Mouse (Mus musculus) C2C12 (cell line): ENCODE results near the gene Ksr2. TPM values are rescaled to one million over a fixed set of nuclear protein-coding genes. Genes with fewer than 3 reads are reported as not detected.

ENCODE experiments used
- H3K27me3 ChIP-seq: one replicate; pipeline ENCODE4 v1.6.1; 2011; ENCODE audit not compliant: control insufficient read depth, insufficient read depth, insufficient read length
- H3K36me3 ChIP-seq: one replicate; pipeline ENCODE4 v1.6.1; 2011; ENCODE audit not compliant: control insufficient read depth, insufficient read depth
- H3K4me3 ChIP-seq: one replicate; pipeline ENCODE4 v1.5.1; 2011; ENCODE audit warnings: mild to moderate bottlenecking, control low read depth; ENCODE audit not compliant: poor library complexity, insufficient read depth, severe bottlenecking
- H3K79me2 ChIP-seq: one replicate; pipeline ENCODE4 v1.6.1; 2011; ENCODE audit not compliant: control insufficient read depth, insufficient read depth
- H3K79me3 ChIP-seq: one replicate; pipeline ENCODE4 v1.6.1; 2011; ENCODE audit warnings: low read depth, control low read depth
- H3ac ChIP-seq: one replicate; pipeline ENCODE3; 2011; ENCODE audit warnings: low read depth; ENCODE audit not compliant: control insufficient read depth, insufficient read length
- CEBPB ChIP-seq: IDR thresholded peaks from one replicate; pipeline ENCODE4 v1.6.1; 2011; ENCODE audit warnings: low read depth, mild to moderate bottlenecking, control low read depth, moderate library complexity
- CTCF ChIP-seq: IDR thresholded peaks from one replicate; pipeline ENCODE4 v1.5.1; 2011; ENCODE audit not compliant: control insufficient read depth, insufficient read depth, insufficient read length
- FOSL1 ChIP-seq: IDR thresholded peaks from one replicate; pipeline ENCODE4 v1.8.0; 2011; ENCODE audit warnings: mild to moderate bottlenecking, low read length; ENCODE audit not compliant: poor library complexity, insufficient read depth, severe bottlenecking
- MAX ChIP-seq: IDR thresholded peaks from one replicate; pipeline ENCODE4 v1.6.1; 2011; ENCODE audit warnings: mild to moderate bottlenecking, control low read depth
- MYOD1 ChIP-seq: IDR thresholded peaks from one replicate; pipeline ENCODE4 v1.6.1; 2011; ENCODE audit warnings: low read depth; ENCODE audit not compliant: control insufficient read depth, insufficient read length
- MYOG ChIP-seq: IDR thresholded peaks from one replicate; pipeline ENCODE4 v1.6.1; 2011; ENCODE audit not compliant: control insufficient read depth, insufficient read length; ENCODE audit errors: extremely low read depth
- USF1 ChIP-seq: IDR thresholded peaks from one replicate; pipeline ENCODE4 v1.6.1; 2011; ENCODE audit warnings: low read depth, mild to moderate bottlenecking, control low read depth, moderate library complexity
- polyA plus RNA-seq: library from polyadenylated mRNA; unstranded; fragments of >200 nt; fragmentation: generic; extraction: Trizol; gene quantifications from one replicate; pipeline ENCODE4 v1.2.1, GENCODE M21; 2012; ENCODE audit warnings: missing spikeins

The Ksr2 gene
- polyA plus RNA-seq, 1 experiment, result 0.01 TPM

GRCm38 (mm10) chr5:117530991-117531390, 117.2 kb downstream of the Ksr2 start:
- no peaks in the 10 kb centered on the region for H3K79me3 ChIP-seq
- no peak overlapping the region for H3ac ChIP-seq
- no peaks in the 10 kb centered on the region for H3K79me2 ChIP-seq
- no peak overlapping the region for H3K4me3 ChIP-seq
- TF ChIP-seq MYOG (no peak), MYOD1 (no peak), MAX (no peak), CTCF (no peak), FOSL1 (no peak), CEBPB (no peak), USF1 (no peak)
- no peaks in the 10 kb centered on the region for H3K36me3 ChIP-seq
- H3K27me3 ChIP-seq, result peaks cover 4% of the 10 kb centered on the region

DNA sequence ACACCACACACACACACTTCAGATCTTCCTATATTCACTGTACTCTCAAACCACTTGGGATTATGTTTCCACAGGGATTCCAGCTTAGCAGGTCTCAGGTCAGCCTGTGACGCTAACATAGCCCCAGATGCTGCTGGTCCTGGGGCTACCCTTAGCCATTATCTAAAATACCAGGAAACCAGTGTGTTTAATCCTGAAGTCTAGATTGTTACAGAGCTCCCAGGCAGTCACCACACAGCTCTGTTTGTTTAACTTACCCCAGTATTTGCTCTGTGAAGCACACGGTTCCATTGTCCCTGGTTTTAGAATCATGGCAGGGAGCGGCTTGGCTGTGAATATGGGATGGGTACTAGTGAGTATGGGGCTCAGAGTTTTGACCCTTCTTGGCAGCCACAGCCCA, 125.4 kb downstream of the Ksr2 start:
- Histone ChIP-seq H3K79me2 (no peaks in the 10 kb centered on the region), H3K79me3 (no peaks in the 10 kb centered on the region), H3ac (no peak overlapping the region), H3K4me3 (no peak overlapping the region), H3K27me3 (peaks cover 3% of the 10 kb centered on the region), H3K36me3 (no peaks in the 10 kb centered on the region)
- TF ChIP-seq MYOG (no peak), CEBPB (no peak), CTCF (no peak), USF1 (no peak), MYOD1 (no peak), FOSL1 (no peak), MAX (no peak)

DNA sequence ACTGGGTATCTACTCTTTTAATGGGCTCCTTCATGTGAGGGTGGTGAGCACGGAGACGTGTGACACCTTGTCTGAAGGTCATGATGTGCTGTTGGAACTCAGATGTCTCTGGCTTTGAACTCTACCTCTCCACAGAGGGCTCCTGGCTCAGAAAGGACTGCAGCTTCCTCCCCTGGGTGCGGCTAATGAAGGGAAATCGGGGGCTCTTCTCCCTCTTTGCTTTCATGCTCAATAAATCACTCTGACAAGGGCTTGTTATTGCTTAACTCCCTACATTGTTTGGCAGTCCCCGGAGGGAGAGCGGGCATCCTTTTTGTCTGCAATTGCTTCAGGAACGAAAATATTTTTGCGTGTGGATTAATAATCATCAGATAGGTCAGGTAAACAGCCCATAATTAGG, 127.9 kb downstream of the Ksr2 start:
- TF ChIP-seq CTCF (no peak), MAX (no peak), FOSL1 (no peak)
- Histone ChIP-seq H3K36me3 (no peaks in the 10 kb centered on the region), H3K79me3 (no peaks in the 10 kb centered on the region), H3ac (no peak overlapping the region), H3K27me3 (no peaks in the 10 kb centered on the region), H3K4me3 (no peak overlapping the region), H3K79me2 (no peaks in the 10 kb centered on the region)

DNA sequence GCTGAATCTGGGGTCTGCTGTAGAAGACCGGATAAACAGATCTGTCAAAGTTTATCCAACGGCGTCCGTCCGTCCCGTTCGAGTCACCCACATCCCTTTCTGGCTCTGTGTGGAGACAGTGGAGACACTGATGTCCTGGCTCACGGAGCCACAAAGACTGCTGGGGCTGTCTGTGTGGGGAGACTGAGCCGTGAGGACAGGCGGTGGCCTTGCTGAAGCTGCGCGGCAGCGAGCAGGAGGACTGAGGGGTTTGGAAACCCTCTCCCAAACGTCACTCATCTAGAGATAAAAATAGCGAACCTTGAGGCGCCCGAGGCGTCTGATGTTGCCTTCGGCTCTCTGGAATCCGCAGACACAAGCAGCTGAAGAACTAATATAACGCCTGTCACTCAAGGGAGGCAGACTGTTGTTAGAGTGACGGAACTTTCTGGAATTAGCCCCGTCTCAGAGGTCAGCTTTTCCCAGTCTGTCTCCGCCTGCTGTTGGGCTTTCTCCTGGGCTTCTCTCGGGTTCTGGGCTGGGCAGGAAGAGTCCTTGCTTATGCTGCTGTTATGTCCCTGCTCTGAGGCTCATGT, 133.0 kb downstream of the Ksr2 start:
- no peak for TF ChIP-seq CEBPB
- no peak for TF ChIP-seq MYOD1
- no peak for TF ChIP-seq CTCF
- no peak for TF ChIP-seq MYOG
- TF ChIP-seq MAX, result no peak
- H3K27me3 ChIP-seq, result peaks cover 5% of the 10 kb centered on the region

DNA sequence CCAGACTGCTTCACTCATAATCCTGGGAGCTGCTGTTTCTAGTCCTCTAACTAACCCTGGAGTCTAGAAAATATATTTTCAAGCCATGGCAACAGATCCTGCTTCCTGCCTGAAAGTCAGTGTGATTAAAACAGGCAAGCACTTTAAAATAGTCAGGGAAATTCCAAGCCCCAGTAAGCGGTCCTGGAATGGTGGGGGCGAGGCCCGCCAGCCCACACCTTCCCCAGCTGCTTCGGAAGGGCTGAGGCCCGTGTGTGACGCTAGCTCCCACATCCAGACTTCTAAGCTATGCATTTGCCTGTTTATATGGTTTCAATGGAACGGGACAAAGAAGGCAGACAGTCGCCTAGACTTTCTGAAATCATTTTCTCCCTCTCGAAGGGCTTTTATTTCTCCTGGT, 137.2 kb downstream of the Ksr2 start:
- no peak overlapping the region for H3K4me3 ChIP-seq
- no peaks in the 10 kb centered on the region for H3K79me2 ChIP-seq
- no peaks in the 10 kb centered on the region for H3K79me3 ChIP-seq
- no peaks in the 10 kb centered on the region for H3K36me3 ChIP-seq
- H3ac ChIP-seq, result no peak overlapping the region
- no peak for TF ChIP-seq USF1
- no peak for TF ChIP-seq MYOD1
- no peak for TF ChIP-seq CTCF
- no peak for TF ChIP-seq CEBPB
- peaks cover 5% of the 10 kb centered on the region for H3K27me3 ChIP-seq

More for the DNA sequence above, 133.0 kb downstream of the Ksr2 start:
- Histone ChIP-seq H3K79me2 (no peaks in the 10 kb centered on the region), H3K36me3 (no peaks in the 10 kb centered on the region), H3K79me3 (no peaks in the 10 kb centered on the region), H3K4me3 (no peak overlapping the region), H3ac (no peak overlapping the region)

DNA sequence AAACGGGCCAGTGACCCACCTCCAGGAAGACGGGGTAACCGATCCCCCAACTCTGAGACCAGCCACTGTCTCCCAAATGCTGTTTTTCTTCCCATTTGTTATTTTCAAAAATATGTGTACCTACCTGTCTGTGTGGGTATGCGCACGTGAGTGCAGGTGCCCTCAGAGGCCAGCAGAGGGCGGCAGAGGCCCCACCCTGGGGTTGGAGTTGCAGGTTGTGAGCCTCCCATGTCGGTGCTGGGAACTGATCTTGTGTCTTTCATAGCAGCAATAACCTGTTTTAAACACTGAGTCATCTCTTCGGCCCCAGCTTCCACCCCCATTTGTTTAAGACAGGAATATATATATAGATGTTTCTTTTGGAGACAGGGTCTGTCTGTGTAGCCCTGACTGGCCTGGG, 138.3 kb downstream of the Ksr2 start:
- no peak for TF ChIP-seq CEBPB
- no peak for TF ChIP-seq FOSL1
- no peak for TF ChIP-seq MYOD1
- TF ChIP-seq CTCF, result no peak
- TF ChIP-seq MYOG, result no peak
- no peak for TF ChIP-seq MAX
- Histone ChIP-seq H3K27me3 (peaks cover 5% of the 10 kb centered on the region), H3K79me2 (no peaks in the 10 kb centered on the region), H3K36me3 (no peaks in the 10 kb centered on the region), H3K79me3 (no peaks in the 10 kb centered on the region), H3ac (no peak overlapping the region), H3K4me3 (no peak overlapping the region)
